Mouse (Mus musculus): ENCODE measurements at regions not wholly inside any gene's neighbourhood (a gene's known extent, or its start where the extent isn't known, plus 50 kb on each side); places are given as distances from the start of the nearest gene placed in this dataset.
A peak's percentile ranks its signal among the peaks of the same experiment; 100 is the strongest.

DNA sequence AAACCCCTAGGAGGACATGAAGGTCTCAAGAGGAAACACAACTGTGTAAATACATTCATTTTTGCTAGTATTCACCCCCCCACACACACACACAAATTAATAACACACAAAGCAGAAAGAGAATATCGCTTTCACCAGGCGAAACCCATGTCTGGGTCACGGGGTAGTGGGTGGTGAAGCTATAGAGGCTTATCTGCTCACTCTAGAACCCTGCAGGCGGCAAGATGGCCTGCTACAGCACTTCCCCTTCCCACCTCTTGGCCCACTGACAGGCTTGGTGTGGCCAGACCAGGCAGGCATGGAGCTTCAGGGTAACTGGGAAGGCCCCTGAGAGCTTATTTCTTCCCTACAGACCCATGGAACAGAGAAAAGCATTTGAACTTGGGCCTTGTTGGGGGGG, 119.6 kb downstream of the 2410131K14Rik start:
- TF ChIP-seq CTCF (IDR thresholded peaks at IDR 0.05; ENCODE audit: control insufficient read depth, insufficient read depth, low read length): no peak
- TF ChIP-seq POLR2A (IDR thresholded peaks at IDR 0.05; ENCODE audit: borderline replicate concordance, control insufficient read depth, low read depth, low read length): no peak
- WGBS: 29% methylated on average over 4 of the region's 4 CpGs
- Histone ChIP-seq H3K4me1 (ENCODE audit: control insufficient read depth, insufficient read depth, low read length) (peaks cover 11% of the 10 kb centered on the region), H3K4me3 (replicated peaks; ENCODE audit: control insufficient read depth, low read depth, low read length) (no peak overlapping the region), H3K27ac (ENCODE audit: control insufficient read depth, insufficient read depth, low read depth, low read length, poor library complexity) (no peak overlapping the region)

DNA sequence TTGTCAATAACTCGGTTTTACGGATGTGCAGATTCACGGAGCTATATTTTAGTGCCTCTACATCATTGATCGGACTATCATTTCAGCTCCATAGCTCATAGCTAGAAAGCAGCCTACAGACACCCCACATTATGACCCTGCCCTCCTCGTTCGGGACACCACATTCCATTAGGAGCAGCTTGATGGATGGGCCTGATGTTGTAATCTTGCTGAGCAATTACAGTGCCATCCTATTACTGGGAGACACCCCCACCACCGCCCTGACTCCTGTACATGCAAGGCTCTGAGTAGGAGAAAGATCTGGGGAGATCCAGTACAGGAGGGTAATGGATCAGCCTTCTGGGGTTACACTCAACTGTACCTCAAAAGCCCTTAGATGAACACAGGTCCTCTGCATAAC, 120.2 kb downstream of the 2410131K14Rik start:
- Histone ChIP-seq H3K4me1 (ENCODE audit: control insufficient read depth, insufficient read depth, low read length) (peaks cover 11% of the 10 kb centered on the region), H3K27ac (ENCODE audit: control insufficient read depth, insufficient read depth, low read depth, low read length, poor library complexity) (no peak overlapping the region), H3K4me3 (replicated peaks; ENCODE audit: control insufficient read depth, low read depth, low read length) (no peak overlapping the region)
- no peak for TF ChIP-seq CTCF (IDR thresholded peaks at IDR 0.05; ENCODE audit: control insufficient read depth, insufficient read depth, low read length)
- no peak for TF ChIP-seq POLR2A (IDR thresholded peaks at IDR 0.05; ENCODE audit: borderline replicate concordance, control insufficient read depth, low read depth, low read length)
- WGBS: 80% methylated on average over 7 of the region's 7 CpGs

DNA sequence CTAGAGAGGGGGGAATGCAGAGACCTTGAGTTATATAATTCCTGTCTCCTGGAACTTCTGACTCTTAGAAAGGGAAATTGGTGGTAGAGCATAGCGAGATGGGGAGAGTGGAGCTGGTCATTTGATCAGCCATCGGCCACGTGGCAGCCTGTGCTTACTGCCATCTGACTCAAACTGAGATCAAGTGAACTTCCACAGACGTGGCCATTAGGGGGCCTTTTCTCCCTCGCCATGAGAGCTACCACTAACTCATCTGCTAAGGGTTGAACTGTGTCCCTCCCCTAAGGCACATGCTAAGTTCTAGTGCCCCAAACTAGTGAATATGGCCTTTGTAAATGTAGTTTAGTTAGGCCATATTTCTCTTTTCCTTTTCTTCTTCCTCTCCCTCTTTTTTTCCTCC, 120.6 kb downstream of the 2410131K14Rik start:
- no peak overlapping the region for H3K4me3 ChIP-seq (replicated peaks; ENCODE audit: control insufficient read depth, low read depth, low read length)
- H3K4me1 ChIP-seq (ENCODE audit: control insufficient read depth, insufficient read depth, low read length): peaks cover 11% of the 10 kb centered on the region
- no peak overlapping the region for H3K27ac ChIP-seq (ENCODE audit: control insufficient read depth, insufficient read depth, low read depth, low read length, poor library complexity)
- 63% methylated on average over 5 of the region's 5 CpGs for WGBS
- TF ChIP-seq CTCF (IDR thresholded peaks at IDR 0.05; ENCODE audit: control insufficient read depth, insufficient read depth, low read length) (no peak), POLR2A (IDR thresholded peaks at IDR 0.05; ENCODE audit: borderline replicate concordance, control insufficient read depth, low read depth, low read length) (no peak)

DNA sequence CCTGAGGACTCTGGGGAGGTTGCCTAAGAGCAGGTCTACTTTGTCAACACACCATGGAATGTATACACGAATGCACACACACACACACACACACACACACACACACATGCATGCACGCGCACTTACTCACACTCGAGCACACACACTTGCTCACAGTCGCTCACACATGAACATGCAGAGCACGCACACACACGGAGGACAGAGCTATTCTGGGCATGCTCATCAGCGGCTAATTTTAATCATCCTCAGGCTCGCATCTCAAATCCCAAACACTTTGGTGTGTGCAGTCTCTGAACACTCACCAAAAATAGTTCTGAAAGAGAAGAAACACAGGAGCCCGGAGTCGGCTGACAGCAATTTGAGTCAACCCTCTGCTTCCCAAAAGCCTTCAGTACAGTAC, 122.0 kb downstream of the 2410131K14Rik start:
- Histone ChIP-seq H3K4me1 (ENCODE audit: control insufficient read depth, insufficient read depth, low read length) (peaks cover 4% of the 10 kb centered on the region; the same call in 1 of the 2 replicates), H3K4me3 (replicated peaks; ENCODE audit: control insufficient read depth, low read depth, low read length) (no peak overlapping the region), H3K27ac (ENCODE audit: control insufficient read depth, insufficient read depth, low read depth, low read length, poor library complexity) (no peak overlapping the region)
- WGBS: 81% methylated on average over 11 of the region's 11 CpGs
- TF ChIP-seq CTCF (IDR thresholded peaks at IDR 0.05; ENCODE audit: control insufficient read depth, insufficient read depth, low read length) (no peak), POLR2A (IDR thresholded peaks at IDR 0.05; ENCODE audit: borderline replicate concordance, control insufficient read depth, low read depth, low read length) (no peak)

DNA sequence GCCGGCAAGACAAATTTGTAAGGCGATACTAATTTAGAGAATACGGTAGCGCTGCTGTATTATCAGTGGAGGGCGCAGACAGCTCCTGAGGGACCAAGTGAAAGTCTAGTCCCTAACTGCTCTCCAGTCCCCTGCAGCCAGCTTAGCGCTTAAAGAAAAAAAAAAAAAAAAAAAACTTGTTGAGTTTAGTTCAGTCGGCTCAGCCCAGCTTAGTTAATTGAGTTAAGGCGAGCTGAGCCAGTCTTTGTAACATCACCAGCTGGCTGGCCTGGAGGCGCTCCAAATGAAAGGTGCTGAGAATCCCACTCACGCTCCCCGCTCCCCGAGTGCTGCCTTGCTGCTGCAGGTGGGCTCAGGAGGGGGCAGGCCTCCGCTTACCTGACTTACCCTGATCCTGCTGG, 128.6 kb downstream of the 2410131K14Rik start:
- TF ChIP-seq CTCF (IDR thresholded peaks at IDR 0.05; ENCODE audit: control insufficient read depth, insufficient read depth, low read length) (no peak), POLR2A (IDR thresholded peaks at IDR 0.05; ENCODE audit: borderline replicate concordance, control insufficient read depth, low read depth, low read length) (no peak)
- Histone ChIP-seq H3K4me1 (ENCODE audit: control insufficient read depth, insufficient read depth, low read length) (peaks cover 6% of the 10 kb centered on the region; the same call in 1 of the 2 replicates), H3K27ac (ENCODE audit: control insufficient read depth, insufficient read depth, low read depth, low read length, poor library complexity) (no peak overlapping the region), H3K4me3 (replicated peaks; ENCODE audit: control insufficient read depth, low read depth, low read length) (no peak overlapping the region)
- WGBS: 64% methylated on average over 13 of the region's 13 CpGs

DNA sequence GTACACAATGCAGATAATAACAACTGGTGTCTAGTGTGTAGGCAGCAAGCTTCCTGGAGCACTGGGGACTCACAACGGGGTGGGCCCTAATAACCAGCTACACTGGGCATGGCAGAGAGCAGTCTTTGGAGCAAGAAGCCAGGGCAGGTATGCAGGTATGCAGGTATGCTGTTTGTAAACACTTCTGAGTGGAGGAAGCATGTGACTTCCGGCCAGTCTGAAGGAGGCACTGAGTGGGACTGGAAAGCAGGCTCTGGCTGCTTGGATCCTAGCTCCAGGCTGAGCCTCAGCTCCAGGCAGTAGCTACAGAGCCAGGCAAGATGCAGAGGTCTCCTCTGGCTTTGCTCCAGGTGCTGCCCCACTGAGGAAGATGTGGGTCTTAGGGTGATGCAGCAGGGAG, 129.9 kb downstream of the 2410131K14Rik start:
- TF ChIP-seq CTCF (IDR thresholded peaks at IDR 0.05; ENCODE audit: control insufficient read depth, insufficient read depth, low read length) (no peak), POLR2A (IDR thresholded peaks at IDR 0.05; ENCODE audit: borderline replicate concordance, control insufficient read depth, low read depth, low read length) (no peak)
- Histone ChIP-seq H3K27ac (ENCODE audit: control insufficient read depth, insufficient read depth, low read depth, low read length, poor library complexity) (peak overlapping the region; percentile 92), H3K4me1 (ENCODE audit: control insufficient read depth, insufficient read depth, low read length) (peaks cover 6% of the 10 kb centered on the region; the same call in 1 of the 2 replicates), H3K4me3 (replicated peaks; ENCODE audit: control insufficient read depth, low read depth, low read length) (no peak overlapping the region)
- 52% methylated on average over 2 of the region's 2 CpGs for WGBS

DNA sequence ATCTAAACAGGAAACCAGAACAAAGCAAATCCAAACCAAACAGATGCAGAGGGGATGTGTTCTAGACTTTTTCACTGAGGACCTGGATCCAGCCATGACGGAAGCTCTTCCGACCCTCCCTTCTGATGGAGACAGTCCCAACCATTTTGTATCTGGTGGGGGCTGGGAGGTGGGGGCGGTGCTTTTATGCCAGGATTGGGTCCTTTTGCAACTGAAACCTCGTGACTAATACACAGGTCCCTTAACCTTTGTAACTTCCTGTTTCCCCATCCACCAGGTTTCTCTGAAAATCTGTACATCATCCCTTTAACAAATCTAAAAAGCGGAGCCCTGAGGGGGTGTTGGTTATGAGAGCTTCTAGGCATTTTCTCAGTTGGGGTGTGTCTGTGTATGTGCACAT, 130.9 kb downstream of the 2410131K14Rik start:
- H3K27ac ChIP-seq (ENCODE audit: control insufficient read depth, insufficient read depth, low read depth, low read length, poor library complexity): peak overlapping the region; percentile 92
- H3K4me3 ChIP-seq (replicated peaks; ENCODE audit: control insufficient read depth, low read depth, low read length): peak overlapping the region; percentile 20
- TF ChIP-seq POLR2A (IDR thresholded peaks at IDR 0.05; ENCODE audit: borderline replicate concordance, control insufficient read depth, low read depth, low read length) (no peak), CTCF (IDR thresholded peaks at IDR 0.05; ENCODE audit: control insufficient read depth, insufficient read depth, low read length) (no peak)
- WGBS: 28% methylated on average over 5 of the region's 5 CpGs
- H3K4me1 ChIP-seq (ENCODE audit: control insufficient read depth, insufficient read depth, low read length): peaks cover 6% of the 10 kb centered on the region; the same call in 1 of the 2 replicates

DNA sequence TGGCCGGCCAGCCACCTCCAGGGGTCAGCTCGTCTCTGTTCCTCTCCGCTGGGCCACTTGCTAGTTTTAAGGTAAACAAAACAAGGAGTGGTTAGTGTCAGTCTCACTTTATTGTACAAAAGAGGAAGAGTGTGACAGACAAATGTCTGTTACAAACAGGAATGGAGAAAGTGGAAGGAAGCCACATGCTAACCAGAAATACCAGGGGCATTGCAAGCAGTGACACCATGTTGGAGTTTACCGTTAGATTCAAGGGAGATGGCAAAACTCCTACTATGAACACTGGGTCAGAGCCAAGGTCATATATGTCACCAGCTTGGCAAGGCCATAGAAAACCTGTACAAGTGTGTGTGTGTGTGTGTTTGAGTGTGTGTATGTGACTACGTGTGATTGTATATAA, 131.5 kb downstream of the 2410131K14Rik start:
- Histone ChIP-seq H3K27ac (ENCODE audit: control insufficient read depth, insufficient read depth, low read depth, low read length, poor library complexity) (peak overlapping the region; percentile 92; the same call in 1 of the 2 replicates), H3K4me3 (replicated peaks; ENCODE audit: control insufficient read depth, low read depth, low read length) (peak overlapping the region; percentile 20), H3K4me1 (ENCODE audit: control insufficient read depth, insufficient read depth, low read length) (peaks cover 6% of the 10 kb centered on the region; the same call in 1 of the 2 replicates)
- WGBS: 12% methylated on average over 5 of the region's 5 CpGs
- TF ChIP-seq CTCF (IDR thresholded peaks at IDR 0.05; ENCODE audit: control insufficient read depth, insufficient read depth, low read length): no peak
- TF ChIP-seq POLR2A (IDR thresholded peaks at IDR 0.05; ENCODE audit: borderline replicate concordance, control insufficient read depth, low read depth, low read length): no peak

DNA sequence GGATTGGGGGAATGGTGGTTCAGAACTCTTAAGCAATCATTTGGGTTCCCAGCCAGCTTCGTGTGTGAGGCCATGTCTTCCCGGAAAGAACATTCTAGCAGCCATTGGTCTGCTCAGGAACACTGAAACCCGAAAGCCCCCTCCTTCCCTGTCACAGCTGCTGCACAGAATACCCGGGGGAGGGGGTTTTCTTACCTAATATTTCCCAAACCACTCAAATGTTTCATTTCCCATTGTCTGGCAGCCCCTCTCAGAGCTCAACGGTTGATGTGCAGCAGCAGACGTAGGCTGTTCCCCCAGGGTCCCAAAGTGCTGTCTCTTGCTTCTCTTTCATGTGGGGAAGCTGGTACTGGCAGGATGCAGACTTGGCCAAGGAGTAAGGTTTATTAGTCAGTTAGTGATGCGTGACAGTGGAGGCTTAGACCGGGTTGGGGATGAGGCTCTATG, 132.4 kb downstream of the 2410131K14Rik start:
- H3K4me3 ChIP-seq (replicated peaks; ENCODE audit: control insufficient read depth, low read depth, low read length): no peak overlapping the region
- peak overlapping the region; percentile 24; the same call in 1 of the 2 replicates for H3K27ac ChIP-seq (ENCODE audit: control insufficient read depth, insufficient read depth, low read depth, low read length, poor library complexity)
- no peak for TF ChIP-seq CTCF (IDR thresholded peaks at IDR 0.05; ENCODE audit: control insufficient read depth, insufficient read depth, low read length)
- no peak for TF ChIP-seq POLR2A (IDR thresholded peaks at IDR 0.05; ENCODE audit: borderline replicate concordance, control insufficient read depth, low read depth, low read length)
- H3K4me1 ChIP-seq (ENCODE audit: control insufficient read depth, insufficient read depth, low read length): peaks cover 6% of the 10 kb centered on the region; the same call in 1 of the 2 replicates
- 17% methylated on average over 8 of the region's 8 CpGs for WGBS

Measured in bone marrow, adult 2 months (tissue).